Mouse (Mus musculus): ENCODE data around the gene Trappc6a. TPM values are rescaled to one million over a fixed set of nuclear protein-coding genes. Genes with fewer than 3 reads are reported as not detected.

Trappc6a gene
- polyA plus RNA-seq, 1 experiment from 2014 or later, result 82.3 TPM

DNA sequence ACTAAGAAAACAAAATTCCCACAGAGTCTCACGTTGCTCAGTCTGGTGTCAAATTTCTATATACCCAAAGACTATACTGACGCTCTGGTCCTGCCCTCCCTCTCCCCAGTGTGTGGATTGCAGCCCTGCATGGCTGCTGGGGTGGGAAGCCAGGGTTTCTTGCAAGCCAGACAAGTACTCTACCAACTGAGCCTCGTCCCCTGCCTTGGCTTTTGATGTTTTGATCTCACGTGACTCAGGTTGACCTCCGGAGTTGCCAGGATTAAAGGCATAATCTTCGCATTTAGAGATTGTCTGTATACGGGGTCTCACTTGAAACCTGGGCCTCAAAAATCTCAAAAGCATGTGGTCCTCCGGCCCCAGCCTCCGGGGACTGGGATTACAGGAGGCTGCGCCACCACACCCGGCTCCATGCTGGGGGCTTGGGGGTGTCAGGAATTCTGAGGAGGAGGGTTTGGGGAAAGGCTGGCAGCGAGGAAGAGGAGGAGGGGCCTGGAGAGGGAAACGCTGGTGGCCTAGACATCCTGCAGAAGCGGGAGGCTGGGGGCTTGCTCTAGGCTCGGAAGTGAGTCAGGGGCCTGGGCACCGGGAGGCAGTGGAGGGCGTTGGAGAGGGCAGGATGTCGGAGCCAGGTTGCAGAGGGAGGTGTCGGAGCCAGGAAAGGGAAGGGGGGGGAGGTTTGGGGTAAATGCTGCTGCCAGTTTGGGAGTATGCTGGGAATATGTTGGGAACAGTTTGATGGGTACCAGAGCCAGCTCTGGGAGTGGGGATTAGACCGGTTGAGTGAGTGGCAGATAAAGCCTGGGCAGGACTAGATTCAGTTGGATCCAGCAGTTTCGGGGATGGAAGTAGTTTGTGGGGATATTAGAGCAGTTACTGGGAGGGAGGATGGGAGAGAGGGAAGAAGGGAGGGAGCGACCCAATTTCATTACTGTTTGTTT is 43.6 kb upstream of the Trappc6a start:
- Histone ChIP-seq H3K27me3 (ENCODE audit: control insufficient read depth, insufficient read depth, low read length) (peaks cover 9% of the 10 kb centered on the region), H3K36me3 (ENCODE audit: control insufficient read depth, insufficient read depth, low read length) (no peaks in the 10 kb centered on the region), H3K4me2 (ENCODE audit: low read depth, severe bottlenecking) (peak overlapping the region; percentile 39), H3K9ac (ENCODE audit: low read length) (peak overlapping the region; percentile 50; the same call in 1 of the 2 replicates), H3K4me1 (ENCODE audit: control insufficient read depth, insufficient read depth, low read length) (peaks cover 21% of the 10 kb centered on the region), H3K4me3 (ENCODE audit: low read depth, low read length) (peak overlapping the region; percentile 11; the same call in 1 of the 2 replicates), H3K9me3 (ENCODE audit: control insufficient read depth, low read length) (no peaks in the 10 kb centered on the region), H3K27ac (replicated peaks; ENCODE audit: low read depth, low read length) (peak overlapping the region; percentile 56)
- ATAC-seq (ENCODE audit: insufficient number of reproducible peaks, low FRiP score, low TSS enrichment, low read depth) (peak; percentile 72; the same call in 1 of the 2 replicates), DNase-seq (ENCODE audit: low spot score) (peak; percentile 74)
- WGBS, result 4% methylated on average over 22 of the region's 22 CpGs

DNA sequence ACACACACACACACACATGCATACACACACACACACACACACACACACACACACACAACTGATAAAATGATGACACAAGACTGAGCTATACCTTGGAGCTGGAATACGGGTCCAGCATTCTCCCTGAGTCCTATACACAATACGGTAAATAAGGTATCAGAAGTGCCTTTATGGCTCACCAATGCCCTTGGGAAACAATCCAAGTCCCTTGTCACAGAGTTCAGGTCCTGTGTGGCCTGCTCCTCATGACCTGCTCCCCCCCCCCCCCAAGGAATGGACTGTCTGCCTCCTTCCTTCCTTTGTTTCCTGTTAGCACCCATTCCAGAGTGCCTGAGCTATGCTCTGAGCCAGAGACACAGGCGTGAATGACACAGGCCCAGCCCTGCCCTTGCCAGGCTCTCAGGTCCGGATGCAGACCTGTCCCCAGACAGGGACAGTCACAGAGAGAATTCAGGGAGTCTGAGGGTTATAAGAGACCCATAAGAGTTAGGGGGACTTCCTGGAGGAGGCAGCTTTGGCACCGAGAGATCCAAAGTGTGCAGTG is 41.5 kb upstream of the Trappc6a start:
- no peaks in the 10 kb centered on the region for H3K36me3 ChIP-seq (ENCODE audit: control insufficient read depth, insufficient read depth, low read length)
- no peak for ATAC-seq (ENCODE audit: insufficient number of reproducible peaks, low FRiP score, low TSS enrichment, low read depth)
- H3K27me3 ChIP-seq (ENCODE audit: control insufficient read depth, insufficient read depth, low read length), result peaks cover 16% of the 10 kb centered on the region
- H3K27ac ChIP-seq (replicated peaks; ENCODE audit: low read depth, low read length), result no peak overlapping the region
- WGBS, result 65% methylated on average over 5 of the region's 5 CpGs
- H3K4me2 ChIP-seq (ENCODE audit: low read depth, severe bottlenecking), result no peak overlapping the region
- DNase-seq (ENCODE audit: low spot score), result no peak
- H3K9ac ChIP-seq (ENCODE audit: low read length), result no peak overlapping the region
- peaks cover 23% of the 10 kb centered on the region for H3K4me1 ChIP-seq (ENCODE audit: control insufficient read depth, insufficient read depth, low read length)
- no peaks in the 10 kb centered on the region for H3K9me3 ChIP-seq (ENCODE audit: control insufficient read depth, low read length)
- no peak overlapping the region for H3K4me3 ChIP-seq (ENCODE audit: low read depth, low read length)

DNA sequence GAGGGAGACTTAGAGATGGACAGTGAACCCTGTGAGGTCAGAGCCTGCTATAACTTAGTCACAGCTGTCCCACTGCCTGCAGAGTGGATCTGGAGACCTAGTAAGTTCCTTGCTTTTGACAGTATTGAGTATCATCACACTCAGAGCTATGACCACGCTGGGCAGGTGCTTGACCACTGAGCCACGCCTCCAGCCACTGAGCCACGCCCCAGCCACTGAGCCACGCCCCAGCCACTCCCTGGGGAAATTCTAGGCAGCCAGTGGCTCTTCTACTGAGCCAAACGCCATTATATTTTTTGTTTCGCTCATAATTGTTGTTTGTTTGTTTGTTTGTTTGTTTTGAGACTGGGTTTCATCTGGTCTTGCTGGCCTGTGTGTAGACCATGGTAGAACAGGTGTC is 40.6 kb upstream of the Trappc6a start:
- ATAC-seq (ENCODE audit: insufficient number of reproducible peaks, low FRiP score, low TSS enrichment, low read depth) (no peak), DNase-seq (ENCODE audit: low spot score) (no peak)
- H3K9me3 ChIP-seq (ENCODE audit: control insufficient read depth, low read length), result no peaks in the 10 kb centered on the region
- H3K27me3 ChIP-seq (ENCODE audit: control insufficient read depth, insufficient read depth, low read length), result peaks cover 22% of the 10 kb centered on the region
- no peaks in the 10 kb centered on the region for H3K36me3 ChIP-seq (ENCODE audit: control insufficient read depth, insufficient read depth, low read length)
- 35% methylated on average over 6 of the region's 6 CpGs for WGBS
- no peak overlapping the region for H3K4me3 ChIP-seq (ENCODE audit: low read depth, low read length)
- peaks cover 23% of the 10 kb centered on the region for H3K4me1 ChIP-seq (ENCODE audit: control insufficient read depth, insufficient read depth, low read length)
- H3K27ac ChIP-seq (replicated peaks; ENCODE audit: low read depth, low read length), result no peak overlapping the region
- H3K9ac ChIP-seq (ENCODE audit: low read length), result no peak overlapping the region
- H3K4me2 ChIP-seq (ENCODE audit: low read depth, severe bottlenecking), result no peak overlapping the region

DNA sequence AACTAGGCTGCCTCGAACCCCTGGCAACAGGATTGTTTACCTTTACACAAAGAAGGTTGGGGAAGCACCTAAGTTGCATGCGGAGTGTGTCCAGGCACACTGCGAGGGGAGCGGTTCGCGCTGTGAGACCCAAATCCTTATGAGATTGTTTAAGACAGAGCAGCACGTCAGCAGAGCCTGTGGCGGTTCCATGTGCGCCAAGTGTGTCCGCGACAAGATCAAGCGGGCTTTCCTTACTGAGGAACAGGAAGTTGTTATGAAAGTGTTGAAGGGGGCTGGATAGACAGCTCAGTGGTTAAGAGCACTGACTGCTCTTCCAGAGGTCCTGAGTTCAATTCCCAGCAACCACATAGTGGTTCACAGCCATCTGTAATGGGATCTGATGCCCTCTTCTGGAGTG is 39.9 kb upstream of the Trappc6a start:
- no peaks in the 10 kb centered on the region for H3K36me3 ChIP-seq (ENCODE audit: control insufficient read depth, insufficient read depth, low read length)
- ATAC-seq (ENCODE audit: insufficient number of reproducible peaks, low FRiP score, low TSS enrichment, low read depth), result no peak
- H3K4me3 ChIP-seq (ENCODE audit: low read depth, low read length), result no peak overlapping the region
- H3K27me3 ChIP-seq (ENCODE audit: control insufficient read depth, insufficient read depth, low read length), result peaks cover 27% of the 10 kb centered on the region
- 72% methylated on average over 12 of the region's 12 CpGs for WGBS
- H3K27ac ChIP-seq (replicated peaks; ENCODE audit: low read depth, low read length), result no peak overlapping the region
- H3K4me2 ChIP-seq (ENCODE audit: low read depth, severe bottlenecking), result no peak overlapping the region
- DNase-seq (ENCODE audit: low spot score), result no peak
- H3K9ac ChIP-seq (ENCODE audit: low read length), result no peak overlapping the region
- H3K9me3 ChIP-seq (ENCODE audit: control insufficient read depth, low read length), result no peaks in the 10 kb centered on the region
- H3K4me1 ChIP-seq (ENCODE audit: control insufficient read depth, insufficient read depth, low read length), result peaks cover 17% of the 10 kb centered on the region

DNA sequence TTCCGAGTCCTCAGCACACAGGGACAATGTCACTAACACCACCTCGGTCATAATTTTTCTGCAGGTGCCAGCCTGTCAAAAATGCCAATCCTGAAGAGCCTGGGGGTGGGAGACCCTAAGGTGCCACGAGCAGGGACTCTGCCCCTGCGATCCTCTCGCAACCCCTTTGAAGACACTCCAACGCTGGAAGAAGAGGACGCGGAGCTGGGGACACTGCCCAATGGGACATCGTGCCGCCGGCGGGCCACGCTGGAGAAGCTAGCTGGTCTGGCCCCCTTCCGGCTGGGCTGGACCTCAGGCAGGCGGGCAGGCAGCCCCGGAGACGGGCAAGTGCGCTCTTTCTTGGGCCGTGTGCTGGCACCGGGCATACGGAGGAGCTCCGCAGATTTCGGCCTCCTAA is 38.8 kb upstream of the Trappc6a start:
- peak overlapping the region; percentile 7; the same call in 1 of the 2 replicates for H3K4me2 ChIP-seq (ENCODE audit: low read depth, severe bottlenecking)
- 24% methylated on average over 23 of the region's 23 CpGs for WGBS
- no peak overlapping the region for H3K27ac ChIP-seq (replicated peaks; ENCODE audit: low read depth, low read length)
- ATAC-seq (ENCODE audit: insufficient number of reproducible peaks, low FRiP score, low TSS enrichment, low read depth) (no peak), DNase-seq (ENCODE audit: low spot score) (no peak)
- H3K27me3 ChIP-seq (ENCODE audit: control insufficient read depth, insufficient read depth, low read length), result peaks cover 35% of the 10 kb centered on the region
- peak overlapping the region; percentile 6; the same call in 1 of the 2 replicates for H3K4me3 ChIP-seq (ENCODE audit: low read depth, low read length)
- peaks cover 15% of the 10 kb centered on the region for H3K4me1 ChIP-seq (ENCODE audit: control insufficient read depth, insufficient read depth, low read length)
- no peak overlapping the region for H3K9ac ChIP-seq (ENCODE audit: low read length)
- no peaks in the 10 kb centered on the region for H3K36me3 ChIP-seq (ENCODE audit: control insufficient read depth, insufficient read depth, low read length)
- no peaks in the 10 kb centered on the region for H3K9me3 ChIP-seq (ENCODE audit: control insufficient read depth, low read length)

DNA sequence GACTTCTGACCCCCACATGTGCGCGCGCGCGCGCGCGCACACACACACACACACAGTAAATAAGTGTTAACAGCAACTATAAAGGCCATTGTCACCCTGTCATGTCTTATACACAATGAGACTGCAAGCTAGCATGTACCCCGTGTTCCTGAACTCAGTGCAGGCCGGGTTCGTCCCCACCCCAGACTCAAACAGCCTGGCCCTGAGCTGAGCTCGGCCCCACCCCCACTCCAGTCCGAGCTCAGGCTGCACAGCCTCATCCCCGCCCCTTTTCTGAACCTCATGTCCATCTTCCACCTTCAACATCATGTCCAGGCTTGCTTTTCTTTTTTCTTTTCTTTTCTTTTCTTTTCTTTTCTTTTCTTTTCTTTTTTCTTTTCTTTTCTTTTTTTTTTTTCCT is 37.9 kb upstream of the Trappc6a start:
- 12% methylated on average over 14 of the region's 14 CpGs for whole genome bisulfite sequencing
- Histone ChIP-seq H3K4me1 (ENCODE audit: control insufficient read depth, insufficient read depth, low read length) (0 out of 2 replicates have a peak, but pooled peaks cover 6% of the 10 kb centered on the region), H3K4me2 (ENCODE audit: low read depth, severe bottlenecking) (no peak overlapping the region), H3K4me3 (ENCODE audit: low read depth, low read length) (no peak overlapping the region), H3K27ac (replicated peaks; ENCODE audit: low read depth, low read length) (no peak overlapping the region), H3K9me3 (ENCODE audit: control insufficient read depth, low read length) (no peaks in the 10 kb centered on the region), H3K36me3 (ENCODE audit: control insufficient read depth, insufficient read depth, low read length) (no peaks in the 10 kb centered on the region), H3K9ac (ENCODE audit: low read length) (no peak overlapping the region), H3K27me3 (ENCODE audit: control insufficient read depth, insufficient read depth, low read length) (peaks cover 41% of the 10 kb centered on the region)
- ATAC-seq (ENCODE audit: insufficient number of reproducible peaks, low FRiP score, low TSS enrichment, low read depth) (no peak), DNase-seq (ENCODE audit: low spot score) (no peak)

DNA sequence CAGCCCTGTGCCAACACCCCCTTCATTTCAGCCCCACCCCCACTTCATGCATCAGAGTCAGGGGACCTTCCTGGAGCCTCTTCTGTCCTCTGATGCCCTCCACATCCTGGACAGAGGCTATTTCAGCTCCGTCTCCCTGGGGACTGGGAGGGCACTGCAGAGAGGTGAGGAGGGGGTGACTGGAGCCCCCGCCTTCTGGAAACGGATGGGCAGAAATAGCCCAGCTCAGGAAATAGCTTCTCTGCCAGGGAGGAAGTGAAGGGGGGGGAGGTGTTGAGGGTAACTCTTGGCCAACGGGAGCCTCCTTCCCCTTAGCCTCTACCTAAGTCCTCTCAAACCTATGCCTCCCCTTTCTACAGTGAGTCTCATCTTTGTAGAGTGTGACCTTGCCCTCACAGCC is 35.8 kb upstream of the Trappc6a start:
- 40% methylated on average over 4 of the region's 4 CpGs for WGBS
- peaks cover 39% of the 10 kb centered on the region for H3K27me3 ChIP-seq (ENCODE audit: control insufficient read depth, insufficient read depth, low read length)
- H3K9ac ChIP-seq (ENCODE audit: low read length), result no peak overlapping the region

DNA sequence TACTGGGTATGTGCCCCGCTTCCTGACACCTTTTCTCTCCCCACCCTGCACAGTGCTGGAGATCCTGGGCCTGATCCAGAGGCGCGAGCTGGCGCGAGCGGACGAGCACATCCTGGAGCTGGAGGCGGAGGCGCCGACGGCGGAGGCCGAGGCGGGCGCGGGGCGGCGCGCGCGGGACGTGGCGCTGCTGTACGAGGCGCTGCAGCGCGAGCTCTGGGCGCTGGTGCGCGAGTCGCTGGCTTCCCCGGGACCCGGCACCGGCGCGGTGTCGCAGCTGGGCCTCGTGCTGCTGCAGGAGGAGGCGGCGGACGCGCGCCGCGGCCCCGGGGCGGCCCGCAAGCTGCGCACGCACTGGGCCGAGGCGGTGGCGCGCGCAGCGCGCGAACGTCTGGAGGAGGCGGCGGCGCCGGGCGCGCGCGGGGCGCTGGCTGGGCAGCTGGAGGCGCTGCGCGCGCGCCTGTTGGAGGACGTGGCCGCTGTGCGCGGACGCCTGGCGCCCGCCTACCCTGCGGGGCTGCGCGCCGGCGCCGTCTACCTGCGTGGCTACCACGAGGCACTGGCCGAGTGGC is 34.2 kb upstream of the Trappc6a start:
- Histone ChIP-seq H3K36me3 (ENCODE audit: control insufficient read depth, insufficient read depth, low read length) (no peaks in the 10 kb centered on the region), H3K4me3 (ENCODE audit: low read depth, low read length) (peak overlapping the region; percentile 41), H3K4me2 (ENCODE audit: low read depth, severe bottlenecking) (peak overlapping the region; percentile 81), H3K27ac (replicated peaks; ENCODE audit: low read depth, low read length) (no peak overlapping the region), H3K9me3 (ENCODE audit: control insufficient read depth, low read length) (no peaks in the 10 kb centered on the region), H3K9ac (ENCODE audit: low read length) (peak overlapping the region; percentile 76), H3K27me3 (ENCODE audit: control insufficient read depth, insufficient read depth, low read length) (peaks cover 39% of the 10 kb centered on the region), H3K4me1 (ENCODE audit: control insufficient read depth, insufficient read depth, low read length) (0 out of 2 replicates have a peak, but pooled peaks cover 6% of the 10 kb centered on the region)
- ATAC-seq (ENCODE audit: insufficient number of reproducible peaks, low FRiP score, low TSS enrichment, low read depth), result peak; percentile 65
- under 1% methylated on average over 76 of the region's 89 CpGs for whole genome bisulfite sequencing
- peak; percentile 84 for DNase-seq (ENCODE audit: low spot score)

More for the DNA sequence above, 35.8 kb upstream of the Trappc6a start:
- Histone ChIP-seq H3K4me3 (ENCODE audit: low read depth, low read length) (no peak overlapping the region), H3K27ac (replicated peaks; ENCODE audit: low read depth, low read length) (no peak overlapping the region), H3K36me3 (ENCODE audit: control insufficient read depth, insufficient read depth, low read length) (no peaks in the 10 kb centered on the region), H3K4me2 (ENCODE audit: low read depth, severe bottlenecking) (no peak overlapping the region), H3K9me3 (ENCODE audit: control insufficient read depth, low read length) (no peaks in the 10 kb centered on the region), H3K4me1 (ENCODE audit: control insufficient read depth, insufficient read depth, low read length) (0 out of 2 replicates have a peak, but pooled peaks cover 6% of the 10 kb centered on the region)
- ATAC-seq (ENCODE audit: insufficient number of reproducible peaks, low FRiP score, low TSS enrichment, low read depth) (no peak), DNase-seq (ENCODE audit: low spot score) (no peak)
